Mouse (Mus musculus) MEL (cell line): Measurements from ENCODE around the gene Sgcg. TPM values are rescaled to one million over a fixed set of nuclear protein-coding genes. Genes with fewer than 3 reads are reported as not detected.

Experiments
- DNase-seq: peaks from one replicate; pipeline ENCODE4 v3.0.0; 2011; ENCODE audit warnings: low read depth, low spot score
- H3K27ac ChIP-seq: 2 replicates; pipeline ENCODE4 v1.5.1; 2012; ENCODE audit warnings: low read depth, mild to moderate bottlenecking, control low read depth, low read length, moderate library complexity; ENCODE audit not compliant: control insufficient read depth
- H3K27me3 ChIP-seq, 2 experiments: fragments of 150-350 bp in 1 of 2; sonication (generic) in 1 of 2; 2 replicates each; pipeline ENCODE4 v1.6.1; 2012; ENCODE audit warnings: low read length in 2 of 2, mild to moderate bottlenecking in 2 of 2, improper control_type of control experiment in 1 of 2, moderate library complexity in 1 of 2; ENCODE audit not compliant: insufficient read depth in 2 of 2, control insufficient read depth in 1 of 2
- H3K36me3 ChIP-seq, 2 experiments: 2 replicates each; pipeline ENCODE4 v1.6.1; 2012 to 2014; ENCODE audit warnings: low read length in 2 of 2, improper control_type of control experiment in 1 of 2, inconsistent platforms in 1 of 2, mild to moderate bottlenecking in 1 of 2; ENCODE audit not compliant: insufficient read depth in 2 of 2, control insufficient read depth in 1 of 2
- H3K4me1 ChIP-seq, 2 experiments: fragments of 150-350 bp in 1 of 2; sonication (generic) in 1 of 2; 2 replicates each; pipeline ENCODE4 v1.6.1; 2012; ENCODE audit warnings: low read length in 2 of 2, improper control_type of control experiment in 1 of 2, mild to moderate bottlenecking in 1 of 2; ENCODE audit not compliant: insufficient read depth in 2 of 2, control insufficient read depth in 1 of 2
- H3K4me3 ChIP-seq, 2 experiments: fragments of 150-350 bp in 1 of 2; sonication (generic) in 1 of 2; 2 replicates each; pipeline ENCODE4 v1.5.1; 2012; ENCODE audit warnings: low read depth in 2 of 2, low read length in 2 of 2, mild to moderate bottlenecking in 2 of 2, moderate library complexity in 2 of 2, control low read depth in 1 of 2, improper control_type of control experiment in 1 of 2; ENCODE audit not compliant: control insufficient read depth in 1 of 2, insufficient read depth in 1 of 2
- H3K79me2 ChIP-seq: 2 replicates; pipeline ENCODE4 v1.6.1; 2012; ENCODE audit warnings: mild to moderate bottlenecking, low read length, moderate library complexity; ENCODE audit not compliant: control insufficient read depth, poor library complexity, insufficient read depth
- H3K9ac ChIP-seq: 2 replicates; pipeline ENCODE4 v1.6.1; 2012; ENCODE audit warnings: low read depth, mild to moderate bottlenecking, control low read depth, low read length, moderate library complexity; ENCODE audit not compliant: control insufficient read depth, poor library complexity, severe bottlenecking
- H3K9me3 ChIP-seq: fragments of 150-350 bp; sonication (generic); replicated peaks from 2 replicates; pipeline ENCODE4 v1.6.1; 2012; ENCODE audit warnings: mild to moderate bottlenecking, low read length, improper control_type of control experiment, moderate library complexity; ENCODE audit not compliant: insufficient read depth
- BHLHE40 ChIP-seq: IDR thresholded peaks from 2 replicates; pipeline ENCODE4 v1.6.1; 2012; ENCODE audit warnings: low read depth, mild to moderate bottlenecking, inconsistent platforms, low read length, improper control_type of control experiment, borderline replicate concordance
- CHD2 ChIP-seq: IDR thresholded peaks from 2 replicates; pipeline ENCODE4 v1.6.1; 2011; ENCODE audit warnings: low read length, improper control_type of control experiment
- CTCF ChIP-seq, 3 experiments: IDR thresholded peaks in 2 of 3; conservative IDR thresholded peaks in 1 of 3; 2 replicates each; pipeline ENCODE4 v1.5.1; 2011 to 2012; ENCODE audit warnings: low read length in 3 of 3, low read depth in 2 of 3, mild to moderate bottlenecking in 2 of 3, improper control_type of control experiment in 1 of 3, inconsistent platforms in 1 of 3, mixed read lengths in 1 of 3, moderate library complexity in 1 of 3; ENCODE audit not compliant: control insufficient read depth in 1 of 3, insufficient read depth in 1 of 3, poor library complexity in 1 of 3, severe bottlenecking in 1 of 3
- E2F4 ChIP-seq: IDR thresholded peaks from 2 replicates; pipeline ENCODE4 v1.6.1; 2011; ENCODE audit warnings: low read depth, low read length, improper control_type of control experiment, borderline replicate concordance
- ELF1 ChIP-seq: IDR thresholded peaks from 2 replicates; pipeline ENCODE4 v1.6.1; 2014; ENCODE audit warnings: low read depth, mild to moderate bottlenecking, inconsistent platforms, low read length, improper control_type of control experiment, moderate library complexity
- ETS1 ChIP-seq: IDR thresholded peaks from 2 replicates; pipeline ENCODE4 v1.6.1; 2012; ENCODE audit warnings: low read depth, mild to moderate bottlenecking, inconsistent platforms, low read length, improper control_type of control experiment, moderate library complexity
- GATA1 ChIP-seq: IDR thresholded peaks from 2 replicates; pipeline ENCODE4 v1.6.1; 2011; ENCODE audit warnings: low read depth, low read length, improper control_type of control experiment
- HCFC1 ChIP-seq: IDR thresholded peaks from 2 replicates; pipeline ENCODE4 v1.6.1; 2012; ENCODE audit warnings: low read depth, mild to moderate bottlenecking, inconsistent platforms, low read length, improper control_type of control experiment, moderate library complexity
- KAT2A ChIP-seq: conservative IDR thresholded peaks from 2 replicates; pipeline ENCODE4 v1.6.1; 2012; ENCODE audit warnings: low read depth, low read length, improper control_type of control experiment, inconsistent platforms
- MAFK ChIP-seq: IDR thresholded peaks from 2 replicates; pipeline ENCODE4 v1.6.1; 2011; ENCODE audit warnings: low read depth, mild to moderate bottlenecking, low read length, improper control_type of control experiment, borderline replicate concordance
- MAX ChIP-seq: IDR thresholded peaks from 2 replicates; pipeline ENCODE4 v1.6.1; 2011; ENCODE audit warnings: low read length, improper control_type of control experiment
- MAZ ChIP-seq: IDR thresholded peaks from 2 replicates; pipeline ENCODE4 v1.6.1; 2012; ENCODE audit warnings: low read depth, mild to moderate bottlenecking, inconsistent platforms, low read length, improper control_type of control experiment
- MXI1 ChIP-seq: IDR thresholded peaks from 2 replicates; pipeline ENCODE4 v1.6.1; 2011; ENCODE audit warnings: mild to moderate bottlenecking, low read depth, low read length, improper control_type of control experiment
- MYC ChIP-seq: IDR thresholded peaks from 2 replicates; pipeline ENCODE4 v1.6.1; 2011; ENCODE audit warnings: low read depth, mild to moderate bottlenecking, low read length, improper control_type of control experiment, moderate library complexity
- POLR2A ChIP-seq, 2 experiments: IDR thresholded peaks; 2 replicates each; pipeline ENCODE4 v1.6.1; 2011 to 2012; ENCODE audit warnings: low read length in 2 of 2, mild to moderate bottlenecking in 2 of 2, control low read depth in 1 of 2, improper control_type of control experiment in 1 of 2, low read depth in 1 of 2, moderate library complexity in 1 of 2; ENCODE audit not compliant: control insufficient read depth in 1 of 2, insufficient read depth in 1 of 2, poor library complexity in 1 of 2
- POLR2AphosphoS5 ChIP-seq: IDR thresholded peaks from 2 replicates; pipeline ENCODE4 v1.6.1; 2012; ENCODE audit warnings: low read depth, borderline replicate concordance, mild to moderate bottlenecking, inconsistent platforms, low read length, moderate library complexity, mixed read lengths
- RCOR1 ChIP-seq: IDR thresholded peaks from 2 replicates; pipeline ENCODE4 v1.6.1; 2012; ENCODE audit warnings: low read depth, mild to moderate bottlenecking, inconsistent platforms, low read length, improper control_type of control experiment
- SIN3A ChIP-seq: IDR thresholded peaks from 2 replicates; pipeline ENCODE4 v1.6.1; 2012; ENCODE audit warnings: low read length, improper control_type of control experiment, inconsistent platforms
- SMC3 ChIP-seq: IDR thresholded peaks from 2 replicates; pipeline ENCODE4 v1.6.1; 2011; ENCODE audit warnings: low read depth, low read length, improper control_type of control experiment
- TAL1 ChIP-seq: IDR thresholded peaks from 2 replicates; pipeline ENCODE4 v1.6.1; 2012; ENCODE audit warnings: mild to moderate bottlenecking, inconsistent platforms, low read length, moderate library complexity, mixed read lengths
- TBP ChIP-seq: IDR thresholded peaks from 2 replicates; pipeline ENCODE4 v1.8.0; 2011; ENCODE audit warnings: low read depth, low read length, improper control_type of control experiment
- TCF12 ChIP-seq: IDR thresholded peaks from 2 replicates; pipeline ENCODE4 v1.6.1; 2014; ENCODE audit warnings: low read depth, mild to moderate bottlenecking, inconsistent platforms, low read length, improper control_type of control experiment, moderate library complexity
- USF1 ChIP-seq: IDR thresholded peaks from 2 replicates; pipeline ENCODE4 v1.6.1; 2014; ENCODE audit warnings: low read depth, mild to moderate bottlenecking, inconsistent platforms, low read length, improper control_type of control experiment, moderate library complexity
- USF2 ChIP-seq, 2 experiments: IDR thresholded peaks; 2 replicates each; pipeline ENCODE4 v1.6.1; 2011 to 2012; ENCODE audit warnings: improper control_type of control experiment in 2 of 2, low read length in 2 of 2, borderline replicate concordance in 1 of 2, inconsistent platforms in 1 of 2, low read depth in 1 of 2, mild to moderate bottlenecking in 1 of 2; ENCODE audit not compliant: insufficient read depth in 1 of 2
- ZKSCAN1 ChIP-seq: IDR thresholded peaks from 2 replicates; pipeline ENCODE4 v1.6.1; 2012; ENCODE audit warnings: low read depth, mild to moderate bottlenecking, inconsistent platforms, low read length, improper control_type of control experiment, moderate library complexity
- ZMIZ1 ChIP-seq: IDR thresholded peaks from 2 replicates; pipeline ENCODE4 v1.6.1; 2012; ENCODE audit warnings: low read depth, mild to moderate bottlenecking, inconsistent platforms, low read length, improper control_type of control experiment, moderate library complexity
- polyA plus RNA-seq, 2 experiments: library from polyadenylated mRNA; stranded (reverse) in 1 of 2; unstranded in 1 of 2; fragments of >175 nt in 1 of 2; fragments of >200 nt in 1 of 2; gene quantifications; 2 replicates each; pipeline versions ENCODE4 v1.2.1 to v1.2.4; 2012; ENCODE audit warnings: low replicate concordance in 2 of 2, low read depth in 1 of 2; ENCODE audit not compliant: insufficient read length in 2 of 2, insufficient read depth in 1 of 2, missing spikeins in 1 of 2
- total RNA-seq: library from RNA; depleted of rRNA; stranded (reverse); fragments of 300-350 nt; gene quantifications from 2 replicates; pipeline ENCODE4 v1.2.3, GENCODE M21; 2012

Gene Sgcg
- total and polyA plus RNA-seq, 3 experiments, result not detected

GRCm38 (mm10) chr14:61237101-61237654 is 21.1 kb downstream of the Sgcg start (continued):
- TF ChIP-seq TBP (no peak), TCF12 (no peak), POLR2A (IDR thresholded peaks at IDR 0.05; ENCODE audit: control insufficient read depth in 1 of 2, insufficient read depth in 1 of 2, low read depth in 1 of 2, low read length in 2 of 2, poor library complexity in 1 of 2) (no peak), ZKSCAN1 (no peak)
- TF ChIP-seq, all 39 proteins: peak for 0

- H3K36me3 ChIP-seq, result no peaks in the 10 kb centered on the region
- no peak overlapping the region for H3K9ac ChIP-seq
- H3K4me3 ChIP-seq, result no peak overlapping the region
- no peaks in the 10 kb centered on the region for H3K79me2 ChIP-seq
- no peaks in the 10 kb centered on the region for H3K9me3 ChIP-seq
- no peak for DNase-seq
- TF ChIP-seq MAX, result no peak
- no peak for TF ChIP-seq CHD2
- TF ChIP-seq GATA1, result no peak
- no peak for TF ChIP-seq POLR2AphosphoS5
- TF ChIP-seq RCOR1, result no peak
- TF ChIP-seq USF1, result no peak
- TF ChIP-seq KAT2A, result no peak
- TF ChIP-seq MYC, result no peak
- no peak for TF ChIP-seq USF2 (IDR thresholded peaks at IDR 0.05; ENCODE audit: borderline replicate concordance in 1 of 2, insufficient read depth in 1 of 2, low read depth in 1 of 2, low read length in 2 of 2)
- TF ChIP-seq CTCF (IDR thresholded peaks at IDR 0.05 in 2 of 3, conservative IDR thresholded peaks at IDR 0.05 in 1 of 3; ENCODE audit: control insufficient read depth in 1 of 3, insufficient read depth in 1 of 3, low read depth in 2 of 3, low read length in 3 of 3, poor library complexity in 1 of 3, severe bottlenecking in 1 of 3), result no peak
- TF ChIP-seq MAFK, result no peak
- TF ChIP-seq POLR2A (IDR thresholded peaks at IDR 0.05; ENCODE audit: control insufficient read depth in 1 of 2, insufficient read depth in 1 of 2, low read depth in 1 of 2, low read length in 2 of 2, poor library complexity in 1 of 2), result no peak
- no peak for TF ChIP-seq BHLHE40
- H3K27me3 ChIP-seq, result no peaks in the 10 kb centered on the region; a peak in 1 of 4 replicates
- no peak overlapping the region for H3K27ac ChIP-seq
- H3K4me1 ChIP-seq, result no peaks in the 10 kb centered on the region
Observed at GRCm38 (mm10) chr14:61235846-61236474, 22.3 kb downstream of the Sgcg start.

- H3K9ac ChIP-seq, result no peak overlapping the region
- no peak overlapping the region for H3K4me3 ChIP-seq
- H3K27me3 ChIP-seq, result no peaks in the 10 kb centered on the region
- no peak for DNase-seq
- H3K27ac ChIP-seq, result no peak overlapping the region
- no peaks in the 10 kb centered on the region for H3K9me3 ChIP-seq
- TF ChIP-seq MXI1 (no peak), CTCF (IDR thresholded peaks at IDR 0.05 in 2 of 3, conservative IDR thresholded peaks at IDR 0.05 in 1 of 3; ENCODE audit: control insufficient read depth in 1 of 3, insufficient read depth in 1 of 3, low read depth in 2 of 3, low read length in 3 of 3, poor library complexity in 1 of 3, severe bottlenecking in 1 of 3) (no peak), ETS1 (no peak), SIN3A (no peak), SMC3 (no peak), MYC (no peak), HCFC1 (no peak), ZMIZ1 (no peak), ELF1 (no peak), MAFK (no peak), TAL1 (no peak), MAX (no peak), E2F4 (no peak), MAZ (no peak)
- H3K36me3 ChIP-seq, result peaks cover 0 to 16% of the 10 kb centered on the region in 2 experiments; a peak in 2 of 4 replicates
- no peaks in the 10 kb centered on the region for H3K79me2 ChIP-seq
- peaks cover 0 to 20% of the 10 kb centered on the region in 2 experiments; a peak in 2 of 4 replicates for H3K4me1 ChIP-seq
Observed at GRCm38 (mm10) chr14:61232016-61232568, 26.2 kb downstream of the Sgcg start.
